Mouse (Mus musculus) adrenal gland, adult 8-10 months (tissue): Measurements from ENCODE around the gene Map7d3. TPM values are rescaled to one million over a fixed set of nuclear protein-coding genes. Genes with fewer than 3 reads are reported as not detected.

ENCODE experiments used
- total RNA-seq, 4 experiments: library from RNA; stranded (reverse); gene quantifications; 2 replicates each; pipeline ENCODE4 v1.2.4; 2022

The Map7d3 gene
- total RNA-seq, 4 experiments from 2014 or later = 0.23 to 2.0 (median 1.0) TPM

Other genes starting within 250 kb of the Map7d3 start
- gene Mmgt1, start 224.3 kb downstream of the Map7d3 start, total RNA-seq = 10 to 100 TPM; 24.8 to 31.3 (median 27.9) TPM
- gene Slc9a6, start 212.6 kb downstream of the Map7d3 start, total RNA-seq = 10 to 100 TPM; 35.6 to 39.1 (median 37.6) TPM
- 10 to 100 TPM; 28.8 to 83.8 (median 43.3) TPM for gene Fhl1, start 90.5 kb downstream of the Map7d3 start, total RNA-seq
- not detected for gene Adgrg4, start 47.8 kb upstream of the Map7d3 start, total RNA-seq
- not detected for gene Brs3, start 220.7 kb upstream of the Map7d3 start, total RNA-seq
- 10 to 100 TPM; 37.9 to 52.9 (median 47.0) TPM for gene Htatsf1, start 231.3 kb upstream of the Map7d3 start, total RNA-seq